Mouse (Mus musculus): ENCODE measurements around the gene Ubtd2.

DNA sequence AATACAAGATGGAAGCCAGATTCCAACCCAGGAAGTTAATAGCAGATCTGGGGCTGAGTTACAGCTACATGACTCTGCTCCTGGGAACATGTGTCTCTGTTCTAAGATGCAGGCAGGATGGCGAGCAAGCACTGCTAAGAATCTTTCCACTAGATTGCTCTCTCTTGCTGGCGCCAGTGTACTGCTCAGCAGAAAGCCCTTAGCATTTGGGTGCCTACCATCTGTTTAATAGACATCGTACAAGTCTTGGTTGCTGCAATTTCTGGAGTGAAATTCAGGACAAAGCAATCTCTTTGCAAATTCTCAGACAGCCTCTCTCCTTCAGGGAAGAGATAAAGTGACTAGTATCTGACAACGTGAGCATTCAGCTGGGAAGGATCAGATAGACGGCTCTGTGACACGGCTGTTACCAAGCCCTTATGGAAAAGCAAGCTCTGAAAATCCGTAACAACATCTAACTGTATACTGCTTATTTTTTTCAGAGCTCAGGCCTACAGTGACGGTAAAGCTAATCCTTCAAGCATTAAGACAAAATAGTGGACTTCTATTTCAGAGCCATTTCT lies 1.7 kb upstream of the Ubtd2 start:
- no peak for TF ChIP-seq POLR2A (IDR thresholded peaks at IDR 0.05; ENCODE audit: low read depth, low read length)
- no peak for TF ChIP-seq CTCF (IDR thresholded peaks at IDR 0.05; ENCODE audit: extremely low read depth, insufficient read depth, insufficient read length, insufficient replicate concordance)
